Mouse (Mus musculus) WW6 (cell line): ENCODE results near the gene Cops2.

ENCODE experiments used
- DNase-seq: peaks from one replicate; pipeline ENCODE4 v3.0.0-alpha.2; 2013; ENCODE audit warnings: low read depth, low spot score

The Cops2 gene

GRCm38 (mm10) chr2:125858521-125859280 is at the start of gene Cops2, which contains the start of gene Galk2:
Gene Cops2 (minus strand): TSS chr2:125859139.
Gene Galk2 (plus strand): TSS chr2:125859109.
- DNase-seq, result peak; percentile 82

DNA sequence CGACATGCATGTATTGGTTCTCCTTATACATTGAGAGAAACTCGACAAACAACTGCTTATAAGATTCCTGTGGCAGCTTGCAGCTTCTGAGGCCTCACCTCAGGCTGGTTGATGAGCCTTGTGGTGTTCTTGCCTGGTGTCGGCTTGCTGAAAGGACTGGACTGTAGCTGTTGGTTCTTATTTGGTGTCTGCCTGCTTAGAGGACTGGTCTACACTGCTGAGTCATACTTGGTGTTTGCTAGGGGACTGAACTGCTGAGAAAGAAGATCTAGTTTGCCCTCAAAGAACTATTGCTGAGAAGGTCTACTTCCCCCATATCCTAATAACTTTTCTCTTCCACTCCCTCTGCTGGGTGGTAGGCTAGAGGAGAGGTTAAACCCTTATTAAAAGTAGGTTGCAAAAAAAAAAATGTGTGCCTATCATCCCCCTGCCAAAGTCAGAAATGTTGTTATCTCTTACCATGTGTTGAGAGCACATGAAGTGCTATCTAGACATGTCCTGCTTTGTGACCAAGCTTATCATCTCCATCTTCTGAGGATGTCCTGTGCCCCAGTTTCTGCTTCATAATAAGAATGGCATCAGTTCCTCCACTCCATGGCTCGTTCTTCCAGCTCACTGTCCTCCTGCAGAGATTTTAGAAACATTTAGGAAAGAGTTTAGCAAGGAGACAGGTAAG is 48.8 kb upstream of the Cops2 start:
- DNase-seq, result no peak

DNA sequence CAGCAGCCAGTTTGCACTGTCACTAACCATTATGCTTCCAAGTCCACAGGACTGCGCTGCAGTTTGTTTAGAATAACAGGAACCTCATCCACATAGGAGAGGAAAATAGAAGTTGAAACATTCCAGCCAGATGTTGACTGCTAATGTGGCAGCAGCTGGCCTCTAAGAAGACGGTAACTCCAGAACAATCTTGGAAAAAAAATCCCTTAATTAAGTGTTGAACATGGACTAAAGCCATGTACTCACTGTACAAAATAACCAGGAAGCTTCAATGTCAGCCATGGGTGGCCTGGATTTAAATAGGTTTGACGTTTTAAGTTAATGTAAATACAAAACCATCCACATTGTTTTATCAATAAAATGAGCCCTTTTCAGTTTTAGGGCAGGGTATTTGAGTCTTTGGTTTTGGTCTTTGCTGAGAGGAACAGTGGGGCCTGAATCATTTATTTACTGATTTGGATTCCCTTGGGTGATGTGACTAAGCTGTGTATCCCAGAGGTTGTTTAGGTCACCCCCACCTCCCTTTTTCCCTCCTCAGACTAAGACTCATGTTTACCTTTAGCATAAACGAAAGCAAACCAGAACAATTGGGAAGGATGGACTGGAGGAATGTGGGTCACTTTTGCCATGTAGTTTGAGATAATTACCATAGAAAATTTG is 47.6 kb upstream of the Cops2 start:
- no peak for DNase-seq

DNA sequence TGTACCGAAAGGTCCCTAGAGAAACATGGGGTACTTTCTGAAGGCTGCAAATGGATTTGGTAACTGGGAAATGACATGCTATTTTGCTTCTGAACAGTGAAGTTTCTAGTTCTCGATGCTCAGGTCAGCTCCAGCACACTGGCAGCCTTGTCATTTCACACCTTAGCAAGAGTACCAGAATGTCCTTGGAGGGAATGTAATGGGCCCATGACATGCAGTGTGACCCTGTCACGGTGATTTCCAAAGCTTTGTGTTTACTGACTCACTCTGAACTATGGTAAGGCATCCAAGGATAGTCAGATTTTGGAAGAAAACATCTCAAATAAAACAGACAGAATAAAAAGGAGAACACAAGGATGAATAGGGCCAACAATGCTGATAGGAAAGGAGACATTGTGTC is 42.5 kb upstream of the Cops2 start:
- no peak for DNase-seq

DNA sequence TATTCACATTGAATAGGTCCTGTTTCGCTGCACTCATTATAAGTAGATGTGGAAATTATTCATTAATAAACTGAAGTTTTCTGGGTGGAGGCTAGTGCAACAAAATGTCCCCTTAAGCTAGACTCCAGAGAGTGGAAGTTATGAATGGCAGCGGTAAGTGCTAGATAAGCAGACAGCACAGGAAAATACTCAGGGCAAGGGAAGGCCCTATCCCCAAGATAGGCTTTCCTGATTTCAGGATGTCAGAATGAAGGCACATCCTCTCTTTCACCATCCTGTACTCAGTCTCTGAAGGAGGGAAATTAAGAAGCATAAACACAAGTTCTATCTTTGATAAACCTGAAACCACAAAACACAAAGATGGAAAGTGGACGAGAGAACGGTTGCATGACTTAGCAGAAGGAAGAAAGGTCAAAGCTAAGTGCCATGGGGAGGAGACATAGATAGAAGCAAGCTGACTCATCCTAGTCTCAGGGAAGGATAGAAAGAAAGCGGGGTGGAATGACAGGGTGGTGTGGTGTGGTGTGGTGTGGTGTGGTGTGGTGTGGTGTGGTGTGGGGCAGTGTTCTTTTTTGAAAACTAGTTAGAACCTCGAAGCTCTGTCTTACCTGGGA is 42.0 kb upstream of the Cops2 start:
- DNase-seq, result no peak

- no peak for DNase-seq
Measured at GRCm38 (mm10) chr2:125896355-125896754, 37.4 kb upstream of the Cops2 start.

- no peak for DNase-seq
Measured at GRCm38 (mm10) chr2:125895099-125895498, 36.2 kb upstream of the Cops2 start.

GRCm38 (mm10) chr2:125893096-125893495 is 34.2 kb upstream of the Cops2 start:
- no peak for DNase-seq

- DNase-seq, result no peak
Measured at GRCm38 (mm10) chr2:125885891-125886576, 27.1 kb upstream of the Cops2 start.

- no peak for DNase-seq
Measured at GRCm38 (mm10) chr2:125870159-125870558, 11.2 kb upstream of the Cops2 start.

- DNase-seq, result no peak
Measured at GRCm38 (mm10) chr2:125868301-125868700, 9.4 kb upstream of the Cops2 start.

DNA sequence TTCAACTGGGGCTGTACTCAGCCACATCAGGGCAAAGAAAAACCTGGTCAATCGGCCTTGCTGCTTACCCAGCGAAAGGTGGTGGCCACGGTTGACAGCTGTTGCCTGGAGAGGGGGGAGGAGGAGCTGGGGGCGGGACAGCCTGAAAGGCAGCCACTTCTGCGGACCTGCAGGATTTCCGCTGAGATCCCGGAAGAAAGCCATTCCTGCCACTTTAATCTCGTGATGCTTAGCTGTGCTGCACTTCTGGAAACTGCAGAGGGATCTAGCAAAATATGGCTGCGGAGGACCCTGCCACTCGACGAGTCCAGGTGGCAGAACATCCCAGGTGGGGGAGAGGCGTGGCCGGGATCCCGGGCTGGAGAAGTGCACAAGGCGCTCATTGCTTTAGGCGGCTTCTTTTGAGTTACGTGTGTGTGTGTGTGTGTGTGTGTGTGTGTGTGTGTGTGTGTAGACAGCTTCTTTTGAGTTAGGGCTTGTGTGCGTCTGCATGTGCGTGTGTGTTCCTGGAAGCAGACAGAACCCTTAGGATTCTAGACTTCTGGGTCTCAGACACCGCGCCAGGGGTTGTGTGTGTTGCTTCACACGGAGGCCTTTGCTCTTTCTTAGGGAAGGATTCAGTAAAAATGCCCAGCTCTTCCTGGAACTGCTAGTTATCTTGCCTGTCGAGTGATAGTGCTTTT is 7.3 kb upstream of the Cops2 start:
- DNase-seq, result no peak

- DNase-seq, result no peak
Measured at GRCm38 (mm10) chr2:125865585-125865984, 6.6 kb upstream of the Cops2 start.

- DNase-seq, result no peak
Measured at GRCm38 (mm10) chr2:125864551-125864950, 5.6 kb upstream of the Cops2 start.

DNA sequence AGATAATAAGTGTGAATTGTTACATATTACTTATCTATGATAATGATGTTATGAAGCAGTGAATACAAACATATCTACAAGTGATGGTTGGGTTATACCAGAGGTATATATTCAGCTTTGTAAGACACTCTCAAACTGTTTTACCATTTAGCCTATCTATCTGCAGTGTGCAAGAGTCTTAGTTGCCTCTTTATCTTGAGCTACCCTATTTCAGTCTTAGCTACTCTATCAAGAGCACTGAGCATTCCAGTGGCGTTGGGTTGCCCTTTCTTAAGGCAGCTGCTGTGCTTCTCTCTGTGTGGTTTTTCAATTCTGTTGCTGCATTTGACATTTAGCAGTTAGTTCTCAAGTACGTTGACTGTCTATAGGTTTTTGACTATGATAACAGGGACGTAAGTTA is 4.9 kb upstream of the Cops2 start:
- DNase-seq, result no peak

DNA sequence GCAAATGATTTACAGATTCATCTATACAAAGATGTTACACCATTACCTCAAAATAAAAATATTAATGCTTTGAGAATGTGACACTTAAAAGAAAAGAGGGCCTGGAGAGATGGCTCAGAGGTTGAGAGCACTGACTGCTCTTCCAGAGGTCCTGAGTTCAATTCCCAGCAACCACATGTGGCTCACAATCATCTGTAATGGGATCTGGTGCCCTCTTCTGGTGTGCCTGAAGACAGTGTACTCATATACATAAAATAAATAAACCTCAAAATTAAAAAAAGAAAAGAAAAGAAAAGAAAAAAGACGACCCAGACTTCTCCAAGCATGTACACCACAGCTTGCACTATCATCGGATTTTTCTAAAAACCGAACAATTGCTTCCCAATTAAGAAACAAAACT is 1.2 kb downstream of the Cops2 start:
- DNase-seq, result no peak

- no peak for DNase-seq
Measured at GRCm38 (mm10) chr2:125851237-125851636, 7.7 kb downstream of the Cops2 start.

GRCm38 (mm10) chr2:125838708-125839284 is 20.1 kb downstream of the Cops2 start:
- no peak for DNase-seq

DNA sequence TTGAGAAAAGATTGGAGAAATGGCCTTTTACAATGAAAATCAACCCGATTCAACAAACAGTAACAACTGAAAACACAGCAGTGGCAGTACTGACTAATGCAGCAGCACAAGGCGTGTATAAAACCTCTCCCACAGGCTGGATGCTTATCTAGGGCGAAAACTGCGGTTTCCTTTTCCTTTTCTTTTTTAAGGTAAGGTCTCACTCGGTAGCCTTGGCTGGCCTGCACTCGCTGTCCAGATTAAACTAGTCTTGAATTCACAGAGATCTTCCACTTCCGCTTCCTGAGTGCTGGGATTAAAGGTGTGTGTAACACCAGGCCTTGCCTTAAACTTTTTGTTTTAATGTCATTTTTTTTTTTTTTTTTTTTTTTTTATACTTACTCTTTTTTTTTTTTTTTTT is 20.8 kb downstream of the Cops2 start:
- no peak for DNase-seq

DNA sequence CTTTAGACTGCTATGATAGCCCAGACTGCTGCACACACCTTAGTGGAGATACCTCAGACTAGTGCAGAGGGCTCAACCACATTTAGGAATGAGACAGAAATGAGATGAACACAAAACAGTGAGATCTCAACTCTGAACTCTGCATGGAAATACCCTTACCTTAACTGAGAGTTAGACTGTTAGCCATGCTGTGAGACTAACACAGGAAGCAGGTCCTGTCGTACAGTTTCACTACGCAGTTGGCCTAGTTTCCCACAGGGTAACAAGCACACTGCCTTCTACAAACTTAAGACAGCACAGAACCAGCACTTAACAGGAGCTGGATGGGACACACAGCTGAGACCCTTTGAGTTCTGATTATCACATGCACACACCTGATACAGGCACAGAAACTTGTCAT is 29.0 kb downstream of the Cops2 start:
- DNase-seq, result no peak

- DNase-seq, result no peak
Measured at GRCm38 (mm10) chr2:125827898-125828297, 31.0 kb downstream of the Cops2 start.
